Mouse (Mus musculus): ENCODE results near the gene Lcp1.

Gene Lcp1

GRCm38 (mm10) chr14:75205363-75206051 is 74.6 kb downstream of the Lcp1 start:
- no peak for DNase-seq (ENCODE audit: low spot score in 2 of 2)

GRCm38 (mm10) chr14:75206307-75206706 is 75.4 kb downstream of the Lcp1 start:
- no peak for DNase-seq (ENCODE audit: low spot score in 2 of 2)

GRCm38 (mm10) chr14:75208572-75209151 is 77.8 kb downstream of the Lcp1 start:
- no peak for DNase-seq (ENCODE audit: low spot score in 2 of 2)

GRCm38 (mm10) chr14:75213752-75214151 is 82.9 kb downstream of the Lcp1 start:
- DNase-seq (ENCODE audit: low spot score in 2 of 2) = no peak

- no peak for DNase-seq (ENCODE audit: low spot score in 2 of 2)
These were observed 87.9 kb downstream of the Lcp1 start for GRCm38 (mm10) chr14:75218843-75219242.

GRCm38 (mm10) chr14:75219250-75219913 is 88.5 kb downstream of the Lcp1 start:
- no peak for DNase-seq (ENCODE audit: low spot score in 2 of 2)

GRCm38 (mm10) chr14:75222386-75222785 is 91.5 kb downstream of the Lcp1 start:
- no peak for DNase-seq (ENCODE audit: low spot score in 2 of 2)

- no peak for DNase-seq (ENCODE audit: low spot score in 2 of 2)
These were observed 96.7 kb downstream of the Lcp1 start for GRCm38 (mm10) chr14:75227453-75228084.

GRCm38 (mm10) chr14:75229834-75230233 is 98.9 kb downstream of the Lcp1 start:
- DNase-seq (ENCODE audit: low spot score in 2 of 2) = peak in 1 of 2 experiments; percentile 28

- DNase-seq (ENCODE audit: low spot score in 2 of 2) = no peak
These were observed 102.2 kb downstream of the Lcp1 start for GRCm38 (mm10) chr14:75233070-75233469.

- peak in 1 of 2 experiments; percentile 19 for DNase-seq (ENCODE audit: low spot score in 2 of 2)
These were observed 104.7 kb downstream of the Lcp1 start for GRCm38 (mm10) chr14:75235552-75235951.

GRCm38 (mm10) chr14:75235955-75236635 is 105.2 kb downstream of the Lcp1 start:
- DNase-seq (ENCODE audit: low spot score in 2 of 2) = peak; percentile 78 to 87

- DNase-seq (ENCODE audit: low spot score in 2 of 2) = no peak
These were observed 105.7 kb downstream of the Lcp1 start for GRCm38 (mm10) chr14:75236636-75237003.

- no peak for DNase-seq (ENCODE audit: low spot score in 2 of 2)
These were observed 106.2 kb downstream of the Lcp1 start for GRCm38 (mm10) chr14:75237096-75237495.

- no peak for DNase-seq (ENCODE audit: low spot score in 2 of 2)
These were observed 107.3 kb downstream of the Lcp1 start for GRCm38 (mm10) chr14:75238054-75238692.

GRCm38 (mm10) chr14:75242087-75242486 is 111.2 kb downstream of the Lcp1 start, which contains the start of gene Cpb2:
TSS of gene Cpb2 (plus strand) at chr14:75242287.
- no peak for DNase-seq (ENCODE audit: low spot score in 2 of 2)

- DNase-seq (ENCODE audit: low spot score in 2 of 2) = peak in 1 of 2 experiments; percentile 26
These were observed 115.4 kb downstream of the Lcp1 start for GRCm38 (mm10) chr14:75246024-75247000.

GRCm38 (mm10) chr14:75250432-75250831 is 119.5 kb downstream of the Lcp1 start:
- no peak for DNase-seq (ENCODE audit: low spot score in 2 of 2)

GRCm38 (mm10) chr14:75256521-75256920 is 125.6 kb downstream of the Lcp1 start:
- no peak for DNase-seq (ENCODE audit: low spot score in 2 of 2)

- no peak for DNase-seq (ENCODE audit: low spot score in 2 of 2)
These were observed 138.6 kb downstream of the Lcp1 start for GRCm38 (mm10) chr14:75269531-75269930.
